ENCODE assay signal across 9 mouse cellular contexts in the genomic region with DNA sequence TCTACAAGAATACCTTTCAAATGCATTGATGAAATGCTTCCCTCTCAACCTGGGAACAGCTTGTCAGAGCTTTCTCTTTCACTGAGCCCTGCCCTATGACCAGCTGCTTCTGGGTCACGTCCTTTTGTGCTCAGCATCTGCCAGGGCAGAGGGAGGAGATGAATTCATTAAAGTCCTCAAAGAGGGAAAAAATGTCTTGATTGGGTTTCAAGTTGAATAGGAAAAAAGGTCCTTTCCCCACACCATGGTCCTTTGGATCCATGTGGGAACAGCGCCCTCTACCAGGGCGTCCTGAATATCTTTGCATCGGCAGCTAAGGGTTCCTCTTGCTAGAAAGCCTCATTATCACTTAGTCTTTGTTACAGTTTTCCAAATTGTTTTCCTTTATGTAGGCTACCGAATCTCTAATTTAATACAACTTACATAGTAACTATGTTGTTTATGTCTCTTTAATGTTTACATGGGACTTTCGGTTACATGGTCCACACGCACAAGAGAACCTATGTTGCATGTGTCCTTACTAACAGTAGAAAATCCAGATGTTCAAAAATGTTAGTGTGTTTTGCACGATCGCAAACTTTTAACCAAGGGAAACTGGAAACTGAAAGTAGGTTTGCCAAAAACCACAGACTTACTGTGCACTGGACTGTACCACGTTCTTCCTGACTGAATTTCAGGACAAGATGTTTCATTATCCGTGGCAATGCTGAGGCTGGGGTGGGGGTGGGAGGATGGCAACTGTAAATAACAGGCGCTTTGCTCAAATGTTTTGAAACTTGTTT.
DNase-seq lines count a peak whose midpoint lies in the region; ATAC-seq and TF ChIP-seq lines count a peak whose summit lies in the region.
"Had no signal": no experiment of that assay in that cellular context is flagged by ENCODE, and none has a peak within 500 bp of the region (broad histone marks: within the 10 kb centered on the region; RNA-seq: fewer than 3 reads in every experiment).

No protein-coding gene starts in this region.

- H3K4me1 ChIP-seq in hindbrain, embryonic 10.5 days (replicated peaks): peaks cover 22% of the 10 kb centered on the region
- H3K4me1 ChIP-seq in hindbrain, embryonic 13.5 days (replicated peaks): 0 out of 2 replicates have a peak, but pooled peaks cover 2% of the 10 kb centered on the region
- H3K4me1 ChIP-seq: limb, embryonic 15.5 days had no signal

- no peak overlapping the region for H3K4me3 ChIP-seq in hindbrain, embryonic 10.5 days
- no peak overlapping the region for H3K4me3 ChIP-seq in hindbrain, embryonic 13.5 days
- H3K4me3 ChIP-seq in layer of hippocampus, adult 2 months: no peak overlapping the region
- H3K4me3 ChIP-seq: limb, embryonic 15.5 days had no signal

- peak; percentile 84 for DNase-seq in hindbrain, embryonic 10.5 days (ENCODE audit: low spot score)
- DNase-seq in ES-CJ7 (ENCODE audit: low read depth, low spot score): peak; percentile 49
- DNase-seq in c-Kit-positive CD71-positive TER-119-positive erythroid progenitor cells, embryonic 14.5 days (ENCODE audit: low spot score): peak; percentile 34
- DNase-seq in frontal cortex, postnatal 36 days (ENCODE audit: low spot score in 2 of 2): peak; percentile 39 to 43
- peak; percentile 51 to 72 for DNase-seq in layer of hippocampus, adult 2 months (ENCODE audit: low spot score in 2 of 2)
- DNase-seq in mesoderm, embryonic 11.5 days (ENCODE audit: low read depth, low spot score): peak; percentile 78
- DNase-seq in thymus, postnatal 4 days: peak; percentile 57

- H3K36me3 ChIP-seq in hindbrain, embryonic 10.5 days: no peaks in the 10 kb centered on the region
- H3K36me3 ChIP-seq in hindbrain, embryonic 13.5 days: no peaks in the 10 kb centered on the region
- H3K36me3 ChIP-seq: limb, embryonic 15.5 days had no signal

- peak; percentile 92 for TF ChIP-seq CTCF in layer of hippocampus, adult 2 months (conservative IDR thresholded peaks at IDR 0.05)

- H3K27me3 ChIP-seq in hindbrain, embryonic 10.5 days (ENCODE audit: insufficient read depth, poor library complexity, severe bottlenecking): no peaks in the 10 kb centered on the region
- no peaks in the 10 kb centered on the region for H3K27me3 ChIP-seq in hindbrain, embryonic 13.5 days
- H3K27me3 ChIP-seq: limb, embryonic 15.5 days had no signal

- no peaks in the 10 kb centered on the region for H3K9me3 ChIP-seq in hindbrain, embryonic 10.5 days
- no peaks in the 10 kb centered on the region for H3K9me3 ChIP-seq in hindbrain, embryonic 13.5 days
- H3K9me3 ChIP-seq: limb, embryonic 15.5 days had no signal

- H3K9ac ChIP-seq in hindbrain, embryonic 13.5 days: no peak overlapping the region
- H3K9ac ChIP-seq: limb, embryonic 15.5 days had no signal

- H3K27ac ChIP-seq in hindbrain, embryonic 10.5 days: peak overlapping the region; percentile 53
- no peak overlapping the region for H3K27ac ChIP-seq in hindbrain, embryonic 13.5 days
- H3K27ac ChIP-seq in layer of hippocampus, adult 2 months: no peak overlapping the region
- H3K27ac ChIP-seq: limb, embryonic 15.5 days had no signal

- no peak overlapping the region for H3K4me2 ChIP-seq in hindbrain, embryonic 13.5 days
- H3K4me2 ChIP-seq: limb, embryonic 15.5 days had no signal

- ATAC-seq in hindbrain, embryonic 13.5 days (ENCODE audit: low FRiP score): no peak

- 52% methylated on average over 12 of the region's 12 CpGs for WGBS in hindbrain, embryonic 10.5 days
- WGBS in hindbrain, embryonic 13.5 days: 49% methylated on average over 12 of the region's 12 CpGs

Comparison
In these comparisons a context has a peak if more than half of its experiments do, and no peak if none do; other contexts are left out.
1. DNase-seq: peak in every context shown above with its lines; median percentile 84 in hindbrain, embryonic 10.5 days; 78 in mesoderm, embryonic 11.5 days; 62 in layer of hippocampus, adult 2 months; 57 in thymus, postnatal 4 days; 49 in ES-CJ7; 41 in frontal cortex, postnatal 36 days; 34 in c-Kit-positive CD71-positive TER-119-positive erythroid progenitor cells, embryonic 14.5 days.